Mouse (Mus musculus): ENCODE measurements around the gene Hs2st1.

Gene Hs2st1

GRCm38 (mm10) chr3:144597790-144598467 is 27.9 kb upstream of the Hs2st1 start:
- no peak for TF ChIP-seq GATA4 (IDR thresholded peaks at IDR 0.05; ENCODE audit: insufficient replicate concordance, low read length)

DNA sequence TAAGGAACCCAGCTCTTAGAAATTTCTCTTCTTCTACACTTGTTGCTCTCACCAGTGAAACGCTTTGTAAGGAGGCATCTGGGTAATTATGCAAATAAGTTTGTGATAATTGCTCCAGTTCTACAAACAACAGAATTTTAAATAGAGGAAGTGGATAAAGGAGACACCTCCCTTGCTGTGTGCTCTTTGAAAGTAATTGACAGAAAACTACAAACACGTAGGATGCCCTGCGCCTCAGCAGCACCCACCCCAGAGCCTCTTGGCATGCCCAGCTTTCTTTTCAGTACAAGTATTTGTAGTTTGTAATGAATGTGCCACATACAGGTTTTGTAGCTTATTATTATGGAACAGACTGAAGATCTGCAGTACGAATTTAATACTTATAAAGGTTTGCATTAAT is 27.1 kb upstream of the Hs2st1 start:
- TF ChIP-seq GATA4 (IDR thresholded peaks at IDR 0.05; ENCODE audit: insufficient replicate concordance, low read length), result no peak

DNA sequence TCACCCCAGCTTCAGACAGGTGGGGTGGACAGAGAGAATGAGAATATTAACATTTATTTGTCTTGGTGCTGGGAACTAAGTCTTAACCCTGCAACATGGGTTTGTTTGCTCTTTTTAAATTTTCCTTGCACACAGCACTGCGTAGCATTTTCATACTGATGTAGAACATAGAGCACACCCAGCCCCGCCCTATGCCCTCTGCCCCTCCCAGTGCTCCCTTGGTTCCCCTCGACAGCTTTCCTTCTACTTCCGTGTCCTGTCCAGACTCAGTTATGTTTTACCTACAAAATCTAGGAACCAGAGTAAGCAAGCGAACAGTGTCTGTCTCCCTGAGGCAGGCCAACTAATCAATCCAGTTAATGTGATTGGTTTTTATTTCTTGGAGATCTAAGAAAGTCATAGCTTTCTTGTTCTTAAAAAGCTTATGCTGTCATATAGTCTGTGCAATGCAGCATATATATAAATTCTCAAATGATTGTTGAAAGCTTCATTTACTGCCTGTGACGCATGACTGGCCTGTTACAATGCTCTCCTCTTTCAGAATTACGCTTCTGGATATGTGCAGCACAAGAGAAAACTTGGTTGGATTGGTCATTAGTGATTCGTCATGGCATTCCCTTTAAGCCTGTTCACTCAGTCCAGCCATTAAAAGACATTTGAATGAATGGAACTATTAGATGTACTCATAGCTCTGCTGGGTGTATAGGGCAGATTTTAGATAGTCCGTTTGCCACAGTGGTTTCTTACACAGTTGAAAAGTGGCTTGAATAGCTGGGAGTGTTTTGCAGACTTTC is 23.2 kb upstream of the Hs2st1 start:
- TF ChIP-seq GATA4 (IDR thresholded peaks at IDR 0.05; ENCODE audit: insufficient replicate concordance, low read length), result no peak

DNA sequence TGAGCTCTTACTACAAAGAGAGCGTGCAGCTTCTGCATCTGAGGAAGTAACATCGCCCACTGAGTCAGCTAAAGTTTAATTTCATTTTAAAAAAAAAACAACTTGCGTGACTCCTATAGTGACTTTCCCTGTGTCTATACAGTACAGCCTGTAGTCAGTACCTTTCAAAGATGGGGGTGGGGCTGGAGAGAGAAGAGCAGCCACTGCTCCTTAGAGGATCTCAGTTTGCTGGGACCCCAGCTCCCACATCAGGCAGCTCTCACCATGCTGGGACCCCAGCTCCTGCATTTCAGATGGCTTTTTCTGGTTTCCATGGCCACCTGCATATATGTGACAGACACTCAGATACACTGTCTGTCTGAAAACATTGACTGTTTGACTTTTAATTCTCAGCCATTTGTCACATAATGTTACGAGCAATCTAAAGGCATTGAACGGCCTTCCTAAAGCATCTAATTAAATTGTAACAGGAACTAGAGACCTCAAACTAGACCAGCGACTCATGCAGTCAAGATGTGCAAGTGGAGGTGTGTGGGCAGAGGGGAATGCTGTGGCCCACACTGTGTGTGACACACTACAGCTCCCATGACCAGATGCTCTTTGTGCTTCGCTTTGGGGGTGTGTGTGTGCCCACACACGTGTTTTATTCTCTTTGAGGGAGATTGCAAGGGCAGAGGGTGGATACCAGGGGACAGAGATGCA is 19.4 kb upstream of the Hs2st1 start:
- TF ChIP-seq GATA4 (IDR thresholded peaks at IDR 0.05; ENCODE audit: insufficient replicate concordance, low read length), result no peak

DNA sequence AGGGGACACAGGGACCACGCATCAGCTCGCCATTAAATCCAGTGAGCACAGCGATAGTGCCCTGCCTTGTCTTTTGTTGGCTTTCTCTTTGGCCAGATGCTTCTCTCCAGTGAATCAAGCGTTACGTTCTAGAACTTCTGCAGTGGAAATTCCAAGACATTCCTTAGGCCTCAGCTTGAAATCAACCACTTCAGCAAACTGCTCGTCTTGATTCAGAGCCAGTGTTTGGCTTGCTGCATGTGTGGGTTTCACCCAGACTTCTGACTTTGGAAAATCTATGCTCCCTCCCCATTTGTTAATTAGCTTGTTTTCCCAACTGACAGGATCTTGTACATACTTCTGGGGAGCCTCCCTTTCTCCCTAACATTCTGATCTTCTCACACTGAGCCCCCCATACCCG is 16.8 kb upstream of the Hs2st1 start:
- no peak for TF ChIP-seq GATA4 (IDR thresholded peaks at IDR 0.05; ENCODE audit: insufficient replicate concordance, low read length)

- TF ChIP-seq GATA4 (IDR thresholded peaks at IDR 0.05; ENCODE audit: insufficient replicate concordance, low read length), result no peak
These were observed 15.0 kb upstream of the Hs2st1 start for GRCm38 (mm10) chr3:144584789-144585553.

GRCm38 (mm10) chr3:144583789-144584188 is 13.8 kb upstream of the Hs2st1 start:
- TF ChIP-seq GATA4 (IDR thresholded peaks at IDR 0.05; ENCODE audit: insufficient replicate concordance, low read length), result no peak

- TF ChIP-seq GATA4 (IDR thresholded peaks at IDR 0.05; ENCODE audit: insufficient replicate concordance, low read length), result no peak
These were observed 12.3 kb upstream of the Hs2st1 start for GRCm38 (mm10) chr3:144582306-144582705.

- no peak for TF ChIP-seq GATA4 (IDR thresholded peaks at IDR 0.05; ENCODE audit: insufficient replicate concordance, low read length)
These were observed 11.9 kb upstream of the Hs2st1 start for GRCm38 (mm10) chr3:144581842-144582241.

- no peak for TF ChIP-seq GATA4 (IDR thresholded peaks at IDR 0.05; ENCODE audit: insufficient replicate concordance, low read length)
These were observed 10.3 kb upstream of the Hs2st1 start for GRCm38 (mm10) chr3:144580281-144580680.

DNA sequence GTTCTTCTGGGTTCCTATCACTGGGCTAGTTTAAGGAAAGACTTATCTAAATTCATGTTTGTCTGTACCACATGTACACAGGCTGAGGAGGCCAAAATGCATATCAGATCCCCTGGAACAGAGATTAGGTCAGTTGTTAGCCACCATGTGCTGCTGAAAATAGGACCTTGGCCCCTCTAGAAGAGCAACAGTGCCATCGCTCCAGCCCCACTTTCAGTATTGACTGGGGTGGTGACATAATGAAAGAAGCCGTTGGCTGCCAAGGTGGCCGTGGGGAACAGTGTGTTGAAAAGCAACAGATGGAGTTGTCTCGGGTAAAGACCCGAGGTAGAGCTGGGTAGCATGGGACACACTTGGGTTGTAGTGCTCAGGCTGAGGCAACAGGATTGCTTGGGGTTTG is 9.8 kb upstream of the Hs2st1 start:
- 0 out of 2 replicates have a peak, but pooled peaks have one; percentile 24 for TF ChIP-seq GATA4 (IDR thresholded peaks at IDR 0.05; ENCODE audit: insufficient replicate concordance, low read length)

- TF ChIP-seq GATA4 (IDR thresholded peaks at IDR 0.05; ENCODE audit: insufficient replicate concordance, low read length), result no peak
These were observed 8.9 kb upstream of the Hs2st1 start for GRCm38 (mm10) chr3:144578921-144579320.

DNA sequence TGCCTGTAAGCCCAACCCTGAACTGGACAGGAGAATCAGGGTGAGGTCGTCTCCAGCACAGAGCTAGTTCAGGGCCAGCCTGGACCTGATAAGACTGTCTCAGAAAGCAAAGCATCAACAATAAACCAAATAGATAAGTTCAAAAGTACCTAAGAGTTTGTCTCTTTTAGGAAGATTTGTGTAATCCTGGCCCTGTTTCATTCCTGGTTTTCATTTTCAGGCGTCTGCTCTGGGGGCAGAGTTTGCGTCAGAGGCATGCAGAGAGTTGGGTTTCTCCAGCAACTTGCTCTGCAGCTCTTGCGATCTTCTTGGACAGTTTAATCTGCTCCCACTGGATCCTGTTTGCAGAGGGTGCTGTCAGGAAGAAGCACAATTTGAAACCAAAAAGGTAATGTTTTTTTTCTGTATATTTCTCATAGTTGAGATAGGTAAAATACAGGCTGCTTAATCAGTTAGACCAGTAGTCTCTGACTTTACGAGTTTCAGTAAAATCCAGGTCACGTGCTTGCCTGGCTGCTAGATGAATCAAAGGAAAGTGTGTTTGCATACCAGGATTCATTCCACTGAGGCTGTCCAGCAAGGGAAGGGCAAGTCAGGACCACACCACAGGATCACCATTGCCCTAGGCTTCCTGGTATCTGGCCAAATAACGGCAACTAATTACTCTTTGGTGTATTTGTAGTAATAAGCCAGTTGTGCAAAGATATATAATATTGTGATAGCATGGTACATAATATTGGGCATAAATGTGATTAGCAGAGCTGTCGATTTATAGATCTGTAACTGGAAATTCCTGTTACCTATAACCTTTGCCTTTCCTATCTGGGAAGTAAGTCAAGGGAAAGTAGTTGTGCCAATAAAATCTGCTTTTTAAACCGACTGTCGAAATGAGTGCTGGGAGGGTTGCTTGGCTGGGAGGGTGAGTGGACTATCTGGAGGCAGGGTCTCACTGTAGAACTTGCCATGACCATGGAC is 7.7 kb upstream of the Hs2st1 start:
- no peak for TF ChIP-seq GATA4 (IDR thresholded peaks at IDR 0.05; ENCODE audit: insufficient replicate concordance, low read length)

DNA sequence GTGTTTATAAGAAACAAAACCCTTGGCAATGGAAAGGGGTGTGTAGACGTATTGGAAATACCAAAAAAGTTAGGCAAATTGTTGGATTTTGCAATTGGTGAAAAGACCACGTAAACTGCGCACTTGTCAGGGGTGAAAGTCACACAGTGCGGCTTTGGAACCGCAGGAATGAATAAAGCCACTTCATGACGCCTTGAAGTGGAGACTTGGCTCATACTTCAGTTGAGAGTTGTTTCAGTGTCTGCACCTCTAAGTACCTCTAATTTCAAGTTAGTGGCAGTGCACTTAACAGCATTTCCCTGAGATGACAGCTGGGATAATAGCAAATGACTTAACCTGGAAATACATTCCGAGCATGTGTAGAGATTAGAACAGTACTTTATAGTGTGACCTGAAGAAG is 4.3 kb upstream of the Hs2st1 start:
- TF ChIP-seq GATA4 (IDR thresholded peaks at IDR 0.05; ENCODE audit: insufficient replicate concordance, low read length), result no peak
